Mouse (Mus musculus) liver, postnatal 0 days (tissue): Measurements from ENCODE around the gene Coq8a. TPM values are rescaled to one million over a fixed set of nuclear protein-coding genes. Genes with fewer than 3 reads are reported as not detected.

ENCODE experiments used
- ATAC-seq: fragments of 200-750 bp; cut with Nextera tagmentation; 2 replicates; pipeline ENCODE4 v1.8.0; 2017; ENCODE audit warnings: mild to moderate bottlenecking, moderate library complexity
- DNase-seq: peaks from one replicate; pipeline ENCODE4 v3.0.0-alpha.2; 2016
- H3K27ac ChIP-seq: fragments of 300-500 bp; sonication (generic); 2 replicates; pipeline ENCODE4 v1.5.1; 2014; ENCODE audit warnings: antibody characterized with exemption, moderate library complexity, mild to moderate bottlenecking, low read depth
- H3K27me3 ChIP-seq: fragments of 300-500 bp; sonication (generic); 2 replicates; pipeline ENCODE4 v1.6.1; 2014; ENCODE audit warnings: low read length, control low read depth, mixed read lengths; ENCODE audit not compliant: insufficient read depth
- H3K36me3 ChIP-seq: fragments of 300-500 bp; sonication (generic); replicated peaks from 2 replicates; pipeline ENCODE4 v1.6.1; 2014; ENCODE audit warnings: mild to moderate bottlenecking, control low read depth, low read length, moderate library complexity, mixed read lengths; ENCODE audit not compliant: insufficient read depth
- H3K4me1 ChIP-seq: fragments of 300-500 bp; sonication (generic); 2 replicates; pipeline ENCODE4 v1.6.1; 2014; ENCODE audit warnings: antibody characterized with exemption, mild to moderate bottlenecking, control low read depth; ENCODE audit not compliant: insufficient read depth
- H3K4me2 ChIP-seq: fragments of 300-500 bp; sonication (generic); 2 replicates; pipeline ENCODE4 v1.6.1; 2014; ENCODE audit warnings: low read depth, mild to moderate bottlenecking, low read length, moderate library complexity, mixed read lengths
- H3K4me3 ChIP-seq: fragments of 300-500 bp; sonication (generic); 2 replicates; pipeline ENCODE4 v1.5.1; 2014; ENCODE audit warnings: low read depth, low read length
- H3K9ac ChIP-seq: fragments of 300-500 bp; sonication (generic); replicated peaks from 2 replicates; pipeline ENCODE4 v1.6.1; 2014; ENCODE audit warnings: mild to moderate bottlenecking, moderate library complexity
- H3K9me3 ChIP-seq: fragments of 300-500 bp; sonication (generic); 2 replicates; pipeline ENCODE4 v1.6.1; 2016; ENCODE audit warnings: mild to moderate bottlenecking, control low read depth, low read length, mixed read lengths
- CTCF ChIP-seq: sonication (generic); IDR thresholded peaks from 2 replicates; pipeline ENCODE4 v1.5.1; 2016; ENCODE audit warnings: antibody characterized with exemption, low read depth
- EP300 ChIP-seq: IDR thresholded peaks from 2 replicates; pipeline ENCODE4 v1.6.1; 2016; ENCODE audit warnings: antibody characterized with exemption, low read depth, mild to moderate bottlenecking
- WGBS: fragments of 180-500 bp; shearing (Covaris S2); extraction: QIAGEN DNeasy Blood & Tissue Kit; methylation state at CpG from one replicate; pipeline ENCODE4 v1.1.7; 2014; ENCODE audit not compliant: insufficient replicate concordance; 5-methylcytosine and 5-hydroxymethylcytosine counted together
- polyA plus RNA-seq: library from polyadenylated mRNA; unstranded; fragments of >200 nt; fragmentation: Nextera tagmentation; extraction: Ambion mirVana; gene quantifications from 2 replicates; pipeline ENCODE4 v1.2.1, GENCODE M21; 2015

Coq8a gene
- polyA plus RNA-seq, result 36.6 and 49.7 TPM in 2 replicates

GRCm38 (mm10) chr1:180198959-180199714 lies at the start of gene Coq8a:
TSS of gene Coq8a (minus strand) at chr1:180199602.
- no peak for DNase-seq
- Histone ChIP-seq H3K27me3 (no peaks in the 10 kb centered on the region), H3K36me3 (no peaks in the 10 kb centered on the region), H3K9me3 (no peaks in the 10 kb centered on the region), H3K27ac (no peak within 1 kb of the TSS; the same call in 1 of the 2 replicates), H3K4me2 (no peak within 1 kb of the TSS), H3K4me3 (no peak within 1 kb of the TSS), H3K9ac (no peak within 1 kb of the TSS), H3K4me1 (peaks cover 15% of the 10 kb centered on the region)
- TF ChIP-seq CTCF (no peak), EP300 (no peak)
- ATAC-seq, result no peak
- WGBS, result 44% methylated on average over 4 of the region's 4 CpGs

GRCm38 (mm10) chr1:180248593-180249146 lies 49.3 kb upstream of the Coq8a start:
- 39% methylated on average over 7 of the region's 7 CpGs for WGBS
- Histone ChIP-seq H3K9me3 (no peaks in the 10 kb centered on the region), H3K4me3 (no peak overlapping the region), H3K27ac (peak overlapping the region; percentile 70), H3K4me1 (peaks cover 60% of the 10 kb centered on the region), H3K9ac (no peak overlapping the region), H3K4me2 (peak overlapping the region; percentile 52), H3K27me3 (no peaks in the 10 kb centered on the region), H3K36me3 (peaks cover 5% of the 10 kb centered on the region; the same call in 1 of the 2 replicates)
- TF ChIP-seq CTCF, result no peak
- TF ChIP-seq EP300, result no peak
- ATAC-seq, result no peak
- DNase-seq, result no peak

GRCm38 (mm10) chr1:180247901-180248300 lies 48.5 kb upstream of the Coq8a start:
- no peak for TF ChIP-seq EP300
- TF ChIP-seq CTCF, result no peak
- ATAC-seq, result peak; percentile 28
- DNase-seq, result no peak
- Histone ChIP-seq H3K9ac (no peak overlapping the region), H3K4me2 (peak overlapping the region; percentile 52), H3K4me3 (no peak overlapping the region), H3K36me3 (peaks cover 5% of the 10 kb centered on the region; the same call in 1 of the 2 replicates), H3K27me3 (no peaks in the 10 kb centered on the region), H3K27ac (peak overlapping the region; percentile 63), H3K9me3 (no peaks in the 10 kb centered on the region), H3K4me1 (peaks cover 55% of the 10 kb centered on the region)
- WGBS, result 24% methylated on average over 7 of the region's 7 CpGs

GRCm38 (mm10) chr1:180245741-180246507 lies 46.5 kb upstream of the Coq8a start:
- Histone ChIP-seq H3K27ac (peak overlapping the region; percentile 81), H3K27me3 (no peaks in the 10 kb centered on the region), H3K9ac (no peak overlapping the region; the same call in 1 of the 2 replicates), H3K4me2 (peak overlapping the region; percentile 24; the same call in 1 of the 2 replicates), H3K9me3 (no peaks in the 10 kb centered on the region), H3K4me3 (no peak overlapping the region), H3K4me1 (peaks cover 49% of the 10 kb centered on the region), H3K36me3 (peaks cover 7% of the 10 kb centered on the region)
- peak; percentile 38 for DNase-seq
- peak; percentile 82 for ATAC-seq
- TF ChIP-seq EP300 (no peak), CTCF (no peak)
- 59% methylated on average over 13 of the region's 13 CpGs for WGBS

GRCm38 (mm10) chr1:180231729-180232128 lies 32.3 kb upstream of the Coq8a start:
- Histone ChIP-seq H3K27me3 (no peaks in the 10 kb centered on the region), H3K4me1 (peaks cover 2% of the 10 kb centered on the region; the same call in 1 of the 2 replicates), H3K36me3 (peaks cover 15% of the 10 kb centered on the region; the same call in 1 of the 2 replicates), H3K9me3 (no peaks in the 10 kb centered on the region), H3K9ac (no peak overlapping the region), H3K27ac (no peak overlapping the region; the same call in 1 of the 2 replicates), H3K4me2 (no peak overlapping the region), H3K4me3 (no peak overlapping the region)
- ATAC-seq, result no peak
- DNase-seq, result no peak
- TF ChIP-seq EP300 (no peak), CTCF (no peak)
- 83% methylated on average over 3 of the region's 3 CpGs for WGBS

- peaks cover 14% of the 10 kb centered on the region; the same call in 1 of the 2 replicates for H3K36me3 ChIP-seq
- H3K9ac ChIP-seq, result no peak overlapping the region
- H3K4me2 ChIP-seq, result no peak overlapping the region
- H3K4me3 ChIP-seq, result no peak overlapping the region
- ATAC-seq, result no peak
- TF ChIP-seq EP300, result no peak
- TF ChIP-seq CTCF, result peak; percentile 82
- H3K4me1 ChIP-seq, result peaks cover 8% of the 10 kb centered on the region; the same call in 1 of the 2 replicates
- 18% methylated on average over 2 of the region's 2 CpGs for WGBS
- H3K27ac ChIP-seq, result no peak overlapping the region
- H3K9me3 ChIP-seq, result no peaks in the 10 kb centered on the region
- H3K27me3 ChIP-seq, result no peaks in the 10 kb centered on the region
- peak; percentile 64 for DNase-seq
Observed at GRCm38 (mm10) chr1:180230580-180230979, 31.2 kb upstream of the Coq8a start.
